Mouse (Mus musculus) ES-E14 (cell line): Measurements from ENCODE around the gene Gtf2ird1. TPM values are rescaled to one million over a fixed set of nuclear protein-coding genes. Genes with fewer than 3 reads are reported as not detected.

Experiments
- DNase-seq: peaks from one replicate; pipeline ENCODE4 v3.0.0-alpha.2; 2013; ENCODE audit warnings: low read depth, low spot score
- H3K27ac ChIP-seq: 2 replicates; pipeline ENCODE4 v1.5.1; 2012; ENCODE audit warnings: low read depth, mild to moderate bottlenecking, low read length, moderate library complexity, mixed read lengths; ENCODE audit not compliant: poor library complexity, insufficient read depth, severe bottlenecking
- H3K36me3 ChIP-seq: 2 replicates; pipeline ENCODE4 v1.6.1; 2012; ENCODE audit warnings: mild to moderate bottlenecking, low read length, moderate library complexity, mixed read lengths; ENCODE audit not compliant: control insufficient read depth, poor library complexity, insufficient read depth, severe bottlenecking
- H3K4me1 ChIP-seq, 2 experiments: fragments of 150-350 bp in 1 of 2; sonication (generic) in 1 of 2; 2 replicates each; pipeline ENCODE4 v1.6.1; 2012; ENCODE audit warnings: low read length in 2 of 2, mild to moderate bottlenecking in 1 of 2, mixed read lengths in 1 of 2; ENCODE audit not compliant: control insufficient read depth in 2 of 2, insufficient read depth in 2 of 2, poor library complexity in 1 of 2
- H3K4me3 ChIP-seq, 2 experiments: fragments of 150-350 bp in 1 of 2; sonication (generic) in 1 of 2; 2 replicates each; pipeline ENCODE4 v1.5.1; 2012; ENCODE audit warnings: low read length in 2 of 2, low read depth in 1 of 2, mild to moderate bottlenecking in 1 of 2, mixed read lengths in 1 of 2; ENCODE audit not compliant: insufficient read depth in 1 of 2, poor library complexity in 1 of 2, severe bottlenecking in 1 of 2
- H3K9ac ChIP-seq: 2 replicates; pipeline ENCODE4 v1.6.1; 2012; ENCODE audit warnings: low read depth, mild to moderate bottlenecking, low read length, mixed read lengths; ENCODE audit not compliant: poor library complexity, insufficient read depth, severe bottlenecking
- H3K9me3 ChIP-seq: fragments of 150-350 bp; sonication (generic); 2 replicates; pipeline ENCODE4 v1.6.1; 2012; ENCODE audit warnings: low read depth, mild to moderate bottlenecking, low read length; ENCODE audit not compliant: control insufficient read depth, insufficient read depth
- CHD2 ChIP-seq: IDR thresholded peaks from 2 replicates; pipeline ENCODE4 v1.6.1; 2014; ENCODE audit warnings: mild to moderate bottlenecking, low read depth, low read length, inconsistent platforms
- HCFC1 ChIP-seq: IDR thresholded peaks from 2 replicates; pipeline ENCODE4 v1.6.1; 2012; ENCODE audit warnings: low read length, inconsistent platforms, borderline replicate concordance; ENCODE audit not compliant: insufficient read depth
- MAFK ChIP-seq: IDR thresholded peaks from 2 replicates; pipeline ENCODE4 v1.6.1; 2014; ENCODE audit warnings: mild to moderate bottlenecking, low read depth, low read length, inconsistent platforms; ENCODE audit not compliant: insufficient read depth
- ZC3H11A ChIP-seq: IDR thresholded peaks from 2 replicates; pipeline ENCODE4 v1.6.1; 2012; ENCODE audit warnings: low read depth, mild to moderate bottlenecking, inconsistent platforms, low read length, borderline replicate concordance
- ZNF384 ChIP-seq: IDR thresholded peaks from 2 replicates; pipeline ENCODE4 v1.6.1; 2012; ENCODE audit warnings: low read depth, low read length, inconsistent platforms
- in situ Hi-C, 2 experiments: fragments of 600-800 bp; cut with MboI; formaldehyde crosslinking; loops; one replicate each; pipeline ENCODE4 v1.15.1; 2025; ENCODE audit warnings: low sequenced_read_pairs in 2 of 2, inconsistent platforms in 1 of 2; ENCODE audit not compliant: unreplicated experiment in 2 of 2
- total RNA-seq: library from RNA; depleted of rRNA; stranded (reverse); fragments of 300-350 nt; gene quantifications from 2 replicates; pipeline ENCODE4 v1.2.3, GENCODE M21; 2012

Gene Gtf2ird1
- total RNA-seq, 1 experiment, result 63.5 TPM

DNA sequence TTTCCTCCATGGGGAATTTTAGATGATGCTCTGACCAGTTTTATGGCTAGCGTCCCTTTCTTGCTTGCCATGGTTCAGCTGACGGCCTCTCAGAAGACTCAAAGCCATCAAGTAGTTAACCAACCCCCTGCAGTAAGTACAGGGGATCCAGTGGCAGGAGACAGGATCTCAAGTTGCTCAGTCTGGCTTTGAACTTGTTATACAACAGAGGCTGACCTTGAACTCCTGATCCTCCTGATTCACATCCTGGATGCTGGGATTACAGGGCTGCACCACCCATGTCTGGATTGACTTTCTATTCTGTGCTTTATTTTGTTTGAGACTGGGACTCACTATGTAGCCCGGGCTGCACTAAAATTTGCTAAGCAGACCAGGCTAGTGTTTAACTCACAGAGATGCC is 14.4 kb downstream of the Gtf2ird1 start:
- peaks cover 4% of the 10 kb centered on the region; the same call in 1 of the 2 replicates for H3K36me3 ChIP-seq

DNA sequence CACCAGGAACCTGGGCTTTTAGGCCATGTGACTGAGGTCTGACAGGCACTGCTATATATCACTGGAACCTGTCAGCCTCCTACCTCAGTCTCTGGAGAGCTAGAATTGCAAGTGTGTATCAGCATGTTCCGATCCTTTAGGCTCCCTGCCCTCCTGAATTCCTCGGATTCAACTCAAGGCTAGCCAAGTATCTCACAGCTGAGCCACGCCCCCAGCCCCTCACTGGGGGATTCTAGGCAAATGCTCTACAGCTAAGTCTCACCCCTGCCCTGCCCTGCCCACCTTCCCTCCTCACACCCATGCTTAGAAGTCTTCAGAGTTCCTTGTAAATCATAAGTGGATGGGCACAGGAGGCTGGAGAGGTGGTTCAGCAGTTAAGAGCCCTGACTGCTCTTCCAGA is 15.4 kb downstream of the Gtf2ird1 start:
- Histone ChIP-seq H3K9me3 (no peaks in the 10 kb centered on the region), H3K4me3 (no peak overlapping the region; a peak in 1 of 4 replicates), H3K27ac (peak overlapping the region; percentile 67; the same call in 1 of the 2 replicates), H3K9ac (no peak overlapping the region; the same call in 1 of the 2 replicates), H3K4me1 (peaks cover 16 to 45% of the 10 kb centered on the region in 2 experiments), H3K36me3 (peaks cover 4% of the 10 kb centered on the region; the same call in 1 of the 2 replicates)
- TF ChIP-seq ZC3H11A (no peak), MAFK (no peak), ZNF384 (no peak), CHD2 (no peak), HCFC1 (no peak)
- in situ Hi-C loops, result no loop called here
- no peak for DNase-seq

More for the DNA sequence above, 14.4 kb downstream of the Gtf2ird1 start:
- Histone ChIP-seq H3K27ac (peak overlapping the region; percentile 52; the same call in 1 of the 2 replicates), H3K4me1 (peaks cover 11 to 41% of the 10 kb centered on the region in 2 experiments), H3K9ac (no peak overlapping the region), H3K4me3 (no peak overlapping the region), H3K9me3 (no peaks in the 10 kb centered on the region)
- DNase-seq, result no peak
- in situ Hi-C loops, result no loop called here
- TF ChIP-seq ZNF384 (no peak), HCFC1 (no peak), ZC3H11A (no peak), MAFK (no peak), CHD2 (no peak)

DNA sequence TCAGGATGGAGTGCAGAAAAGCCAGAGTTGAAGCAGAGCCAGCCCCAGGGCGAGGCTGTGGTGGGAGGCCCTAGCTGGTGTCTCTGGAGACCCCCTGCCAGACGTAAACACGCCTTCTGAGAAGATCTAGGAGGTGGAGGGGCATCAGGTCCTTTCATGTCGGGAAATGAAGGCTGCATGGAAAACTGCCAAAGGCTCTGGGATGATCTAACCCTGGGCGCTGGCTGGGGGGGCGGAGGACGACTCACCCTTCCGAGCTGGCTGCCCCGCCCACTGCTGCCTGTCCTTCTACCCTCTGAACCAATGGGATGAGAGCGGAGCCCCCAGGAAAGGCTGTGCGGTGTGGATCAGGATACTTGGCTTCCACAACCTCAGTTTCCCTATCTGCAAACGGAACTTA is 16.4 kb downstream of the Gtf2ird1 start:
- peak overlapping the region in 1 of 2 experiments; percentile 4; a peak in 1 of 4 replicates for H3K4me3 ChIP-seq
- peaks cover 4% of the 10 kb centered on the region; the same call in 1 of the 2 replicates for H3K36me3 ChIP-seq
- H3K9ac ChIP-seq, result peak overlapping the region; percentile 48; the same call in 1 of the 2 replicates
- in situ Hi-C loops, result no loop called here
- DNase-seq, result no peak
- TF ChIP-seq CHD2 (no peak), MAFK (no peak), ZC3H11A (no peak), HCFC1 (no peak), ZNF384 (no peak)
- H3K27ac ChIP-seq, result peak overlapping the region; percentile 67; the same call in 1 of the 2 replicates
- H3K4me1 ChIP-seq, result peaks cover 14 to 47% of the 10 kb centered on the region in 2 experiments
- no peaks in the 10 kb centered on the region for H3K9me3 ChIP-seq

DNA sequence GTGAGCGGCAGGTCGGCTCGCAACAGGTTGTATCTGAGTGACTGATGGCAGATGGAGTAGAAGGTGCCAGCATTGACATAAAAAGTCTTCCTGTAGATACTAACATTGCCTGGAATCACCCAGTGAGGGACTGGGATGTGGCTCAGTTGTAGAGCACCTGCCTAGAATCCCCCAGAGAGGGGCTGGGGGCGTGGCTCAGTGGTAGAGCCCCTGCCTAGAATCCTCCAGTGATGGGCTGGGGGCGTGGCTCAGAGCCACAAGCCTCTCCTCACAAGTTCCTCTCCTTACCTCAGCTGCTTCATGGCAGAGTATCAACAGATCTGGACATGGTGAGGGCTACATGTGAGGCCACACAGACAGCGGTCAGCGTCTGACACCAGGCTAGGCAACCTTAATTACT is 17.0 kb downstream of the Gtf2ird1 start:
- Histone ChIP-seq H3K36me3 (peaks cover 4% of the 10 kb centered on the region; the same call in 1 of the 2 replicates), H3K27ac (peak overlapping the region; percentile 67), H3K4me3 (no peak overlapping the region), H3K9me3 (no peaks in the 10 kb centered on the region), H3K9ac (no peak overlapping the region), H3K4me1 (peaks cover 11 to 44% of the 10 kb centered on the region in 2 experiments)
- TF ChIP-seq HCFC1, result no peak
- TF ChIP-seq CHD2, result no peak
- no peak for TF ChIP-seq MAFK
- no peak for TF ChIP-seq ZNF384
- in situ Hi-C loops, result no loop called here
- no peak for DNase-seq
